Mouse (Mus musculus) frontal cortex, postnatal 25 days (tissue): ENCODE data around the gene Cldn7.

Experiments used
- DNase-seq, 2 experiments: peaks; one replicate each; pipeline ENCODE4 v3.0.0; 2022; ENCODE audit warnings: low spot score in 2 of 2

Gene Cldn7

GRCm38 (mm10) chr11:69990850-69991691, 26.5 kb downstream of the Cldn7 start, which contains the start of gene Gabarap:
Gabarap (plus strand) TSS chr11:69991143.
- DNase-seq, result peak; percentile 93 to 97

GRCm38 (mm10) chr11:69991711-69992110, 27.1 kb downstream of the Cldn7 start:
- no peak for DNase-seq

GRCm38 (mm10) chr11:69992396-69992795, 27.8 kb downstream of the Cldn7 start:
- DNase-seq, result no peak

GRCm38 (mm10) chr11:69992932-69993331, 28.4 kb downstream of the Cldn7 start:
- no peak for DNase-seq

- no peak for DNase-seq
Measured at GRCm38 (mm10) chr11:69994401-69995090, 30.0 kb downstream of the Cldn7 start.

GRCm38 (mm10) chr11:69995391-69995960, 30.9 kb downstream of the Cldn7 start, which contains the start of gene Phf23:
Phf23 (plus strand) TSS chr11:69995777.
- DNase-seq, result peak; percentile 80 to 91

- DNase-seq, result no peak
Measured at GRCm38 (mm10) chr11:69996161-69997061, 31.8 kb downstream of the Cldn7 start.

- DNase-seq, result peak in 1 of 2 experiments; percentile 42
Measured at GRCm38 (mm10) chr11:69997070-69997509, 32.5 kb downstream of the Cldn7 start.

- DNase-seq, result no peak
Measured at GRCm38 (mm10) chr11:69998567-69999491, 34.2 kb downstream of the Cldn7 start.

- no peak for DNase-seq
Measured at GRCm38 (mm10) chr11:69999666-70000065, 35.1 kb downstream of the Cldn7 start.

GRCm38 (mm10) chr11:70000396-70000898, 35.9 kb downstream of the Cldn7 start, which contains the start of gene Dvl2:
Dvl2 (plus strand) TSS chr11:70000595.
- DNase-seq, result peak; percentile 70 to 78

- DNase-seq, result no peak
Measured at GRCm38 (mm10) chr11:70001159-70001558, 36.6 kb downstream of the Cldn7 start.

GRCm38 (mm10) chr11:70001865-70002264, 37.3 kb downstream of the Cldn7 start:
- DNase-seq, result no peak

- DNase-seq, result no peak
Measured at GRCm38 (mm10) chr11:70002471-70002870, 37.9 kb downstream of the Cldn7 start.

GRCm38 (mm10) chr11:70005521-70005920, 40.9 kb downstream of the Cldn7 start:
- DNase-seq, result no peak

GRCm38 (mm10) chr11:70010033-70010432, 45.5 kb downstream of the Cldn7 start:
- DNase-seq, result no peak

GRCm38 (mm10) chr11:70010548-70010947, 46.0 kb downstream of the Cldn7 start:
- no peak for DNase-seq

- DNase-seq, result no peak
Measured at GRCm38 (mm10) chr11:70010961-70011360, 46.4 kb downstream of the Cldn7 start.

- no peak for DNase-seq
Measured at GRCm38 (mm10) chr11:70012931-70013330, 48.4 kb downstream of the Cldn7 start.

GRCm38 (mm10) chr11:70013408-70013807, 48.8 kb downstream of the Cldn7 start:
- no peak for DNase-seq
